Mouse (Mus musculus) small intestine, adult 2 months (tissue): ENCODE measurements around the gene Icos.

ENCODE experiments used
- CTCF ChIP-seq: fragments of 200-500 bp; IDR thresholded peaks from 2 replicates; pipeline ENCODE4 v1.5.1; 2012; ENCODE audit warnings: low read depth, mild to moderate bottlenecking, control low read depth, inconsistent platforms, low read length, moderate library complexity, mixed read lengths; ENCODE audit not compliant: insufficient replicate concordance, insufficient read length; ENCODE audit errors: extremely low read depth
- POLR2A ChIP-seq: fragments of 200-500 bp; IDR thresholded peaks from 2 replicates; pipeline ENCODE4 v1.6.1; 2012; ENCODE audit warnings: low read depth, mild to moderate bottlenecking, control low read depth, inconsistent platforms, low read length, moderate library complexity

DNA sequence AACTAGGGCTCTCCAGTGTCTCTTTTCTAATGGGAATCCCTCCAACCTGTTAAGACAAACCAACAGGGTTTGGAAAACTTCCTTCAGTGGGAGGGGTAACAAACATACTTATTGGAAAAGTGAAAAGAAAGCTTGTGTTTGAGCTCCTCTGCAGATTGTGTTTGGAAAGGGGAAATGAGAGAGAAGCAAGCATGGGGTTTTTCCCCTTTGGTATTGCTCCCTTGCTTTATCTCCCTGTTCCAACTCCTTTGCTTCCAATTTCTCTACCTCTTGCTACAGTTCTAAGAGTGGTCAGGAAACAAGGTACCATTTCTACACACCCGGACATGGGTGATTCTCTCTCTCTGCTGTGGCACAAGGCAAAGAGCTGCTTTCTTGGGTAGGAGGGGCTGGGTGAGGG is 37.1 kb upstream of the Icos start:
- TF ChIP-seq POLR2A (no peak), CTCF (no peak)
